Mouse (Mus musculus) heart, postnatal 10 days (tissue): Measurements from ENCODE around the gene Hypk. TPM values are rescaled to one million over a fixed set of nuclear protein-coding genes. Genes with fewer than 3 reads are reported as not detected.
"Not testable (repeated sequence)": the region's sequence is repeated elsewhere in the genome, so short reads cannot be mapped to it uniquely, and the experiment has no call there.

Experiments used
- DNase-seq, 2 experiments: peaks; one replicate each; pipeline ENCODE4 v3.0.0; 2021
- intact Hi-C: fragments of 180-260 bp; cut with DNase I; formaldehyde crosslinking; loops from one replicate; pipeline ENCODE4 v1.15.1; 2025
- microRNA-seq, 2 experiments: library from miRNA; unstranded; fragments of <30 nt; microRNA quantifications; one replicate each; pipeline ENCODE4 v1.2.0; 2022
- total RNA-seq, 2 experiments: library from RNA; stranded (reverse); gene quantifications; 2 replicates each; pipeline ENCODE4 v1.2.3; 2021

Hypk gene
- total RNA-seq, 2 experiments from 2014 or later: 22.1 to 23.2 TPM

GRCm38 (mm10) chr2:121484403-121484802, 31.3 kb downstream of the Hypk start:
- intact Hi-C loops, DNase-seq: not testable (repeated sequence)

GRCm38 (mm10) chr2:121501550-121501949, 48.5 kb downstream of the Hypk start:
- not testable (repeated sequence) for DNase-seq

DNA sequence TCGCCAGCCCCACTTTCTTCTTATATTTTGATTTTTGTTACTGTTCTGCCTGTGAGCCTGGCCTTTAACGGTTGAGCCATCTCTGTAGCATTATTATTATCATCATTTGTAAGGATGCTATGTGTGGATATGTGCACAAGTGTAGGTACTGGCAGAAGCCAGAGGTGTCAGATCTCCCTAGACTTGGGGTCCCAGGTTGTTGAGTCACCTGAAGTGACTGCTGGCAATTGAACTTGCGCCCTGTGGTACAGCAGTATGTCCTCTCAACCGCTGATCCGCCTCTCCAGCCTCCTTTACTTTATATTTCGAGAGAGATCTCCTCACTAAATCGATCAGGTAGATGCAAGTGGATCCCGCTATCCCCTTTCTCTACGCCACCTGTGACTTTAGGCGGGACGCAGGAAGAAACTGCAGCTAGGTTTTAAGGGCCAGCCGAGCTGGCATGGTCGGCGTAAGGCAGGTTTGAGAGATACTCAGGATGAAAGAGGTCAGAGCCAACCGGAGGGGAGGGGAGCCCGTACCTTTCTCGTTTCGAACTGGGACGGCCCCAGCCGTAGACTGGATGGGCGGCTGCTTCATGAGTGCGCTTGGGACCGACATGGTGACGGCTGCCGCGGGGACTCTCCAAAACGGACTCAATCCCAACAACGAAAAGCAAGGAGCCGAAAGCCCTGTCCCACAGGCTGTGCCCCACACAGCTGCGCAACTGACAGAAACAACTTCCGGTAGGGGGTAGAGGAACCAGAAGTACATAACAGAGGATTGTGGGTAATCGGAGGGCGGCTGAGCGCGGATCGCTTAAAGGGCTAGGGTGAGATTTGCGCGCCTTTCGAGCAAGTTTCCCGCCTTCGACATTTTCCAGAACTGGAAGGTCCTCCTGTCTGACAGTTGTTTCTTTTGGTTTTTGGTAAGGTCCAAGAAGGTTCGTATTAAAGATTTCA, 53.1 kb downstream of the Hypk start, which contains the start of the genes Mfap1a and Wdr76:
Gene Mfap1a, minus strand, starts transcription at position 724 of the 941 bp plus-strand sequence.
Gene Wdr76, plus strand, starts transcription at position 782 of the 941 bp plus-strand sequence.
- peak; percentile 88 to 89 for DNase-seq
- intact Hi-C loops: loop anchor here (5.0 kb wide), 1 partner anchor 34 kb away; the partner anchor contains the start of gene Mfap1b

More at GRCm38 (mm10) chr2:121501550-121501949, 48.5 kb downstream of the Hypk start:
- intact Hi-C loops: not testable (repeated sequence)

GRCm38 (mm10) chr2:121507173-121507950, 54.3 kb downstream of the Hypk start:
- intact Hi-C loops: loop anchor here (5.0 kb wide), 1 partner anchor 35 kb away; the partner anchor contains the start of gene Mfap1b
- DNase-seq: no peak

DNA sequence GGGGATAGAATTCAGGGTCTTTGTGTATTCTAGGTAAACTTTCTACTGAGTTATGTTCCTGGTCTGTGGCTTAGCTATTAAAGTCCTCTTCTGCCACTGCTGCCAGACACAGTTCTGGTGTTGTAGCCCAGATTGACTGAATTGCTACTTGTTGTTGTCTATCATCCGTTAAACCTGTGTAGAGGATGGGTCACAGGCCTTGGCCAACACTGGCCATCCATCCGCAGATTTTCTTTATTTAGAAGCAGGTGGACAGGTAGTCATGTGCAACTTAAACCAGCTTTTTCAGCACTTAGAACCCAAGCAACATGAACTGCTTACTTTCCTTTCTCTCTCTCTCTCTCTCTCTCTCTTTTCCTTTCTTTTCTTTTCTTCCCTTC, 54.9 kb downstream of the Hypk start:
- intact Hi-C loops: loop anchor here (5.0 kb wide), 1 partner anchor 36 kb away; the partner anchor contains the start of gene Mfap1b
- DNase-seq: no peak

Small RNAs within 50 kb of the gene (microRNA-seq; reads per million reads assigned to microRNA genes)
- 0 reads per million in 2 experiments for gene Gm22953

Other genes starting within 250 kb of the Hypk start
- 10 to 100 TPM; 51.6 to 57.8 TPM for gene Trp53bp1, start 181.9 kb upstream of the Hypk start, total RNA-seq
- gene Map1a, start 163.7 kb upstream of the Hypk start, total RNA-seq: 10 to 100 TPM in 1 of 2 experiments, 1 to 10 TPM in 1; 9.6 to 12.2 TPM
- gene Ppip5k1, start 97.9 kb upstream of the Hypk start, total RNA-seq: 10 to 100 TPM; 23.5 to 25.0 TPM
- gene Ckmt1, start 95.6 kb upstream of the Hypk start, total RNA-seq: 1 to 10 TPM; 1.3 to 1.6 TPM
- not detected for gene Strc, start 66.1 kb upstream of the Hypk start, total RNA-seq
- gene Pdia3, start 39.5 kb upstream of the Hypk start, total RNA-seq: 100 to 1,000 TPM; 141 to 172 TPM
- gene Catsper2, start 39.5 kb upstream of the Hypk start, total RNA-seq: 1 to 10 TPM; 2.2 to 3.2 TPM
- under 1 TPM; 0.14 to 0.25 TPM for gene Ell3, start 9.0 kb upstream of the Hypk start, total RNA-seq
- 100 to 1,000 TPM; 407 to 422 TPM for gene Serf2, start 4.1 kb upstream of the Hypk start, total RNA-seq
- gene Serinc4, start 3.5 kb downstream of the Hypk start, total RNA-seq: not detected
- gene Mfap1b, start 20.8 kb downstream of the Hypk start, total RNA-seq: 10 to 100 TPM; 25.4 to 28.7 TPM
- gene Mfap1a, start 53.4 kb downstream of the Hypk start, total RNA-seq: 10 to 100 TPM; 27.2 to 28.1 TPM
- gene Wdr76, start 53.4 kb downstream of the Hypk start, total RNA-seq: 1 to 10 TPM; 6.2 to 8.3 TPM